Mouse (Mus musculus) kidney, adult 18-20 months (tissue): ENCODE results near the gene Sbp.

ENCODE experiments used
- DNase-seq: peaks from one replicate; pipeline ENCODE4 v3.0.0; 2021

Sbp gene

GRCm38 (mm10) chr17:23992789-23993553 is 51.5 kb downstream of the Sbp start:
- DNase-seq = peak; percentile 55

GRCm38 (mm10) chr17:23993559-23994428 is 52.3 kb downstream of the Sbp start:
- peak; percentile 94 for DNase-seq

- no peak for DNase-seq
Observed at GRCm38 (mm10) chr17:23994667-23995066, 53.2 kb downstream of the Sbp start.
